Mouse (Mus musculus) liver, embryonic 12.5 days (tissue): ENCODE data around the gene Tc2n. TPM values are rescaled to one million over a fixed set of nuclear protein-coding genes. Genes with fewer than 3 reads are reported as not detected.
"Not testable (repeated sequence)": the region's sequence is repeated elsewhere in the genome, so short reads cannot be mapped to it uniquely, and the experiment has no call there.

Experiments
- ATAC-seq: fragments of 200-750 bp; cut with Nextera tagmentation; 2 replicates; pipeline ENCODE4 v1.8.0; 2017; ENCODE audit warnings: moderate number of reproducible peaks, mild to moderate bottlenecking, moderate library complexity
- H3K27ac ChIP-seq: fragments of 300-500 bp; sonication (generic); 2 replicates; pipeline ENCODE4 v1.5.1; 2016; ENCODE audit warnings: mild to moderate bottlenecking
- H3K27me3 ChIP-seq: fragments of 300-500 bp; sonication (generic); replicated peaks from 2 replicates; pipeline ENCODE4 v1.6.1; 2016; ENCODE audit warnings: mild to moderate bottlenecking, moderate library complexity
- H3K36me3 ChIP-seq: fragments of 300-500 bp; sonication (generic); 2 replicates; pipeline ENCODE4 v1.6.1; 2016; ENCODE audit warnings: mild to moderate bottlenecking, moderate library complexity
- H3K4me1 ChIP-seq: fragments of 300-500 bp; sonication (generic); 2 replicates; pipeline ENCODE4 v1.6.1; 2016
- H3K4me2 ChIP-seq: fragments of 300-500 bp; sonication (generic); 2 replicates; pipeline ENCODE4 v1.6.1; 2016; ENCODE audit warnings: mild to moderate bottlenecking, moderate library complexity
- H3K4me3 ChIP-seq: fragments of 300-500 bp; sonication (generic); 2 replicates; pipeline ENCODE4 v1.5.1; 2016; ENCODE audit warnings: mild to moderate bottlenecking, moderate library complexity
- H3K9ac ChIP-seq: fragments of 300-500 bp; sonication (generic); 2 replicates; pipeline ENCODE4 v1.6.1; 2016; ENCODE audit warnings: mild to moderate bottlenecking, moderate library complexity
- H3K9me3 ChIP-seq: fragments of 300-500 bp; sonication (generic); replicated peaks from 2 replicates; pipeline ENCODE4 v1.6.1; 2016; ENCODE audit warnings: mild to moderate bottlenecking, moderate library complexity
- WGBS: fragments of 180-500 bp; shearing (Covaris S2); methylation state at CpG from one replicate; pipeline ENCODE4 v1.1.7; 2016; ENCODE audit not compliant: insufficient replicate concordance; 5-methylcytosine and 5-hydroxymethylcytosine counted together
- polyA plus RNA-seq: library from polyadenylated mRNA; unstranded; fragments of >200 nt; fragmentation: Nextera tagmentation; extraction: Ambion mirVana; gene quantifications from 2 replicates; pipeline ENCODE4 v1.2.1, GENCODE M21; 2016

The Tc2n gene
- polyA plus RNA-seq, 1 experiment from 2014 or later: 0.04 TPM

DNA sequence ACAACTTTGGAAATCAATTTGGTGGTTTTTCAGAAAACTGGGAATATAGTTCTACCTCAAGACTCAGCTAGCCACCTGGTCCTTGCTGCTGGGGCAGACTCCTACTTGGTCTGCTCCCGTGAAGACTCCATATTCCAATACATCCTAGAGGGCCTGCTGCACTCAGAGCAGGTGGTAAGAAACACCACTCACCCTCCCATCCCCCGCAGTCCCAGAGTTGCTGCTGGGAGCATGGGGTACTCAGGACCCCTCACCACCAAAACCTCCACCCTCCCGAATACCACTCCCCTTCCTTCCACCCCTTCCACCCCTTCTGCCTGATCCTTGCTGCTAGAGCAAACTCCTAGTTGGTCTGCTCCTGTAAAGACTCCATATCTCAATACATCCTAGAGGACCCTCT, 19.1 kb downstream of the Tc2n start:
- no peak for ATAC-seq
- 68% methylated on average over 3 of the region's 3 CpGs for WGBS

GRCm38 (mm10) chr12:101696521-101696920, 21.8 kb downstream of the Tc2n start:
- Histone ChIP-seq H3K36me3 (no peaks in the 10 kb centered on the region), H3K27me3 (no peaks in the 10 kb centered on the region), H3K4me3 (no peak overlapping the region), H3K9ac (no peak overlapping the region), H3K4me1 (no peaks in the 10 kb centered on the region), H3K4me2 (no peak overlapping the region), H3K27ac (no peak overlapping the region), H3K9me3 (0 out of 2 replicates have a peak, but pooled peaks cover 4% of the 10 kb centered on the region)
- 65% methylated on average over 1 of the region's 1 CpGs for WGBS
- ATAC-seq: no peak

More for the DNA sequence above, 19.1 kb downstream of the Tc2n start:
- Histone ChIP-seq H3K9ac (no peak overlapping the region), H3K4me1 (no peaks in the 10 kb centered on the region), H3K9me3 (0 out of 2 replicates have a peak, but pooled peaks cover 4% of the 10 kb centered on the region), H3K4me2 (no peak overlapping the region), H3K27me3 (no peaks in the 10 kb centered on the region), H3K36me3 (no peaks in the 10 kb centered on the region), H3K27ac (no peak overlapping the region), H3K4me3 (no peak overlapping the region)

DNA sequence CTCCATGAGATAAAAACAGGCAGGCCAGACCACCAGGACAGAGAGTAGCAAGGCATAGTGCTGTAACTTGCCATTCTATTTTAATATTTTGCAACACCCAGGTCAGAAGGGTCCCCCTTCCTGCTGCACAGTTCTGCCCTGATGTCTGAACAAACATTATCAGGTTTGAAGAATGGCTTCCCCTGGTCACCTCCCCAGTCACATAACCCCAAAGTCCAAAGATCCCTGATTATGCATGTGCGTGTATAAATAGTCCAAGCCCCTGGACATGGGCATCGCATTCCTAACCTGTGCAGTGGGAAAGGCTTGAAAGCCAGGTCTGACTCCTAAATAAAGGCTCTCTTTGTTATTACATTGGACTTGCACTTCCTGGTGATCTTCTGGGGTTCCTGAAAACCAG, 37.8 kb downstream of the Tc2n start:
- no peak for ATAC-seq
- H3K36me3 ChIP-seq: no peaks in the 10 kb centered on the region
- no peaks in the 10 kb centered on the region for H3K27me3 ChIP-seq
- H3K4me1 ChIP-seq: no peaks in the 10 kb centered on the region
- H3K27ac ChIP-seq: no peak overlapping the region
- no peak overlapping the region for H3K9ac ChIP-seq
- H3K4me2 ChIP-seq: no peak overlapping the region
- no peak overlapping the region for H3K4me3 ChIP-seq
- H3K9me3 ChIP-seq: no peaks in the 10 kb centered on the region
- 84% methylated on average over 2 of the region's 2 CpGs for WGBS

- Histone ChIP-seq H3K9me3 (no peaks in the 10 kb centered on the region), H3K36me3 (no peaks in the 10 kb centered on the region), H3K4me1 (no peaks in the 10 kb centered on the region), H3K27ac (no peak overlapping the region), H3K9ac (no peak overlapping the region), H3K4me3 (no peak overlapping the region), H3K4me2 (no peak overlapping the region), H3K27me3 (no peaks in the 10 kb centered on the region)
- 68% methylated on average over 2 of the region's 2 CpGs for WGBS
- ATAC-seq: no peak
These were observed 50.8 kb downstream of the Tc2n start for GRCm38 (mm10) chr12:101667502-101667901.

GRCm38 (mm10) chr12:101633137-101633536, 85.2 kb downstream of the Tc2n start:
- no peaks in the 10 kb centered on the region for H3K4me1 ChIP-seq
- H3K36me3 ChIP-seq: no peaks in the 10 kb centered on the region
- H3K27ac ChIP-seq: no peak overlapping the region
- H3K9me3 ChIP-seq: 0 out of 2 replicates have a peak, but pooled peaks cover 3% of the 10 kb centered on the region
- H3K27me3 ChIP-seq: no peaks in the 10 kb centered on the region
- H3K9ac ChIP-seq: no peak overlapping the region
- H3K4me2 ChIP-seq: no peak overlapping the region
- H3K4me3 ChIP-seq: no peak overlapping the region
- WGBS: 58% methylated on average over 1 of the region's 1 CpGs
- no peak for ATAC-seq

- H3K36me3 ChIP-seq, H3K4me2 ChIP-seq, ATAC-seq, H3K27ac ChIP-seq, H3K4me1 ChIP-seq, H3K9me3 ChIP-seq, H3K9ac ChIP-seq, H3K4me3 ChIP-seq, H3K27me3 ChIP-seq: not testable (repeated sequence)
These were observed 111.7 kb downstream of the Tc2n start for GRCm38 (mm10) chr12:101606622-101607021.

Other genes starting within 250 kb of the Tc2n start
- 4.1 and 4.3 TPM in 2 replicates for gene Fbln5, start 100.5 kb upstream of the Tc2n start, polyA plus RNA-seq
- 12.0 and 12.8 TPM in 2 replicates for gene Trip11, start 194.7 kb upstream of the Tc2n start, polyA plus RNA-seq
- 12.4 and 15.3 TPM in 2 replicates for gene Atxn3, start 239.7 kb upstream of the Tc2n start, polyA plus RNA-seq